Mouse (Mus musculus): ENCODE results near the gene Gimap4. TPM values are rescaled to one million over a fixed set of nuclear protein-coding genes. Genes with fewer than 3 reads are reported as not detected.

Gimap4 gene
- total RNA-seq, 1 experiment: 0.67 TPM

GRCm38 (mm10) chr6:48738961-48739779, 54.8 kb downstream of the Gimap4 start, which contains the start of gene Gimap1:
TSS of gene Gimap1 (plus strand) at chr6:48739054.
- no peak within 1 kb of the TSS for H3K27ac ChIP-seq (ENCODE audit: insufficient read depth, low read depth, low read length, poor library complexity, severe bottlenecking)
- DNase-seq (ENCODE audit: low read depth, low spot score): no peak
- no peaks in the 10 kb centered on the region for H3K36me3 ChIP-seq (ENCODE audit: control insufficient read depth, insufficient read depth, low read length, poor library complexity, severe bottlenecking)
- peaks cover 2 to 3% of the 10 kb centered on the region in 2 experiments; a peak in 1 of 4 replicates for H3K4me1 ChIP-seq (ENCODE audit: control insufficient read depth in 2 of 2, insufficient read depth in 2 of 2, low read length in 2 of 2, poor library complexity in 1 of 2)
- TF ChIP-seq CHD2 (IDR thresholded peaks at IDR 0.05; ENCODE audit: low read depth, low read length): no peak
- TF ChIP-seq MAFK (IDR thresholded peaks at IDR 0.05; ENCODE audit: insufficient read depth, low read depth, low read length): no peak
- TF ChIP-seq HCFC1 (IDR thresholded peaks at IDR 0.05; ENCODE audit: borderline replicate concordance, insufficient read depth, low read length): no peak
- no peak for TF ChIP-seq ZC3H11A (IDR thresholded peaks at IDR 0.05; ENCODE audit: borderline replicate concordance, low read depth, low read length)
- TF ChIP-seq ZNF384 (IDR thresholded peaks at IDR 0.05; ENCODE audit: low read depth, low read length): no peak
- H3K9me3 ChIP-seq (ENCODE audit: control insufficient read depth, insufficient read depth, low read depth, low read length): no peaks in the 10 kb centered on the region
- in situ Hi-C loops (cut with MboI; ENCODE audit: low sequenced_read_pairs in 2 of 2, unreplicated experiment in 2 of 2): no loop called here
- H3K4me3 ChIP-seq (ENCODE audit: insufficient read depth in 1 of 2, low read depth in 1 of 2, low read length in 2 of 2, poor library complexity in 1 of 2, severe bottlenecking in 1 of 2): no peak within 1 kb of the TSS
- no peak within 1 kb of the TSS for H3K9ac ChIP-seq (ENCODE audit: insufficient read depth, low read depth, low read length, poor library complexity, severe bottlenecking)

GRCm38 (mm10) chr6:48739780-48740055, 55.4 kb downstream of the Gimap4 start:
- no peak for DNase-seq (ENCODE audit: low read depth, low spot score)
- Histone ChIP-seq H3K27ac (ENCODE audit: insufficient read depth, low read depth, low read length, poor library complexity, severe bottlenecking) (no peak overlapping the region), H3K9me3 (ENCODE audit: control insufficient read depth, insufficient read depth, low read depth, low read length) (no peaks in the 10 kb centered on the region), H3K9ac (ENCODE audit: insufficient read depth, low read depth, low read length, poor library complexity, severe bottlenecking) (no peak overlapping the region), H3K4me1 (ENCODE audit: control insufficient read depth in 2 of 2, insufficient read depth in 2 of 2, low read length in 2 of 2, poor library complexity in 1 of 2) (peaks cover 2 to 3% of the 10 kb centered on the region in 2 experiments; a peak in 1 of 4 replicates), H3K4me3 (ENCODE audit: insufficient read depth in 1 of 2, low read depth in 1 of 2, low read length in 2 of 2, poor library complexity in 1 of 2, severe bottlenecking in 1 of 2) (no peak overlapping the region), H3K36me3 (ENCODE audit: control insufficient read depth, insufficient read depth, low read length, poor library complexity, severe bottlenecking) (no peaks in the 10 kb centered on the region)
- in situ Hi-C loops (cut with MboI; ENCODE audit: low sequenced_read_pairs in 2 of 2, unreplicated experiment in 2 of 2): no loop called here
- no peak for TF ChIP-seq MAFK (IDR thresholded peaks at IDR 0.05; ENCODE audit: insufficient read depth, low read depth, low read length)
- no peak for TF ChIP-seq CHD2 (IDR thresholded peaks at IDR 0.05; ENCODE audit: low read depth, low read length)
- no peak for TF ChIP-seq ZC3H11A (IDR thresholded peaks at IDR 0.05; ENCODE audit: borderline replicate concordance, low read depth, low read length)
- TF ChIP-seq ZNF384 (IDR thresholded peaks at IDR 0.05; ENCODE audit: low read depth, low read length): no peak
- no peak for TF ChIP-seq HCFC1 (IDR thresholded peaks at IDR 0.05; ENCODE audit: borderline replicate concordance, insufficient read depth, low read length)

- Histone ChIP-seq H3K4me3 (ENCODE audit: insufficient read depth in 1 of 2, low read depth in 1 of 2, low read length in 2 of 2, poor library complexity in 1 of 2, severe bottlenecking in 1 of 2) (no peak overlapping the region), H3K4me1 (ENCODE audit: control insufficient read depth in 2 of 2, insufficient read depth in 2 of 2, low read length in 2 of 2, poor library complexity in 1 of 2) (peaks cover 2 to 3% of the 10 kb centered on the region in 2 experiments; a peak in 1 of 4 replicates)
These were observed 56.3 kb downstream of the Gimap4 start for GRCm38 (mm10) chr6:48740501-48741169.

GRCm38 (mm10) chr6:48741273-48741672, 56.9 kb downstream of the Gimap4 start:
- Histone ChIP-seq H3K4me3 (ENCODE audit: insufficient read depth in 1 of 2, low read depth in 1 of 2, low read length in 2 of 2, poor library complexity in 1 of 2, severe bottlenecking in 1 of 2) (no peak overlapping the region), H3K36me3 (ENCODE audit: control insufficient read depth, insufficient read depth, low read length, poor library complexity, severe bottlenecking) (no peaks in the 10 kb centered on the region), H3K9me3 (ENCODE audit: control insufficient read depth, insufficient read depth, low read depth, low read length) (no peaks in the 10 kb centered on the region), H3K27ac (ENCODE audit: insufficient read depth, low read depth, low read length, poor library complexity, severe bottlenecking) (no peak overlapping the region), H3K9ac (ENCODE audit: insufficient read depth, low read depth, low read length, poor library complexity, severe bottlenecking) (no peak overlapping the region), H3K4me1 (ENCODE audit: control insufficient read depth in 2 of 2, insufficient read depth in 2 of 2, low read length in 2 of 2, poor library complexity in 1 of 2) (peaks cover 2 to 3% of the 10 kb centered on the region in 2 experiments; a peak in 1 of 4 replicates)
- in situ Hi-C loops (cut with MboI; ENCODE audit: low sequenced_read_pairs in 2 of 2, unreplicated experiment in 2 of 2): no loop called here
- no peak for DNase-seq (ENCODE audit: low read depth, low spot score)
- TF ChIP-seq MAFK (IDR thresholded peaks at IDR 0.05; ENCODE audit: insufficient read depth, low read depth, low read length) (no peak), ZNF384 (IDR thresholded peaks at IDR 0.05; ENCODE audit: low read depth, low read length) (no peak), HCFC1 (IDR thresholded peaks at IDR 0.05; ENCODE audit: borderline replicate concordance, insufficient read depth, low read length) (no peak), ZC3H11A (IDR thresholded peaks at IDR 0.05; ENCODE audit: borderline replicate concordance, low read depth, low read length) (no peak), CHD2 (IDR thresholded peaks at IDR 0.05; ENCODE audit: low read depth, low read length) (no peak)

More at GRCm38 (mm10) chr6:48740501-48741169, 56.3 kb downstream of the Gimap4 start:
- in situ Hi-C loops (cut with MboI; ENCODE audit: low sequenced_read_pairs in 2 of 2, unreplicated experiment in 2 of 2): no loop called here
- Histone ChIP-seq H3K9ac (ENCODE audit: insufficient read depth, low read depth, low read length, poor library complexity, severe bottlenecking) (no peak overlapping the region), H3K9me3 (ENCODE audit: control insufficient read depth, insufficient read depth, low read depth, low read length) (no peaks in the 10 kb centered on the region), H3K27ac (ENCODE audit: insufficient read depth, low read depth, low read length, poor library complexity, severe bottlenecking) (no peak overlapping the region), H3K36me3 (ENCODE audit: control insufficient read depth, insufficient read depth, low read length, poor library complexity, severe bottlenecking) (no peaks in the 10 kb centered on the region)
- no peak for DNase-seq (ENCODE audit: low read depth, low spot score)
- TF ChIP-seq CHD2 (IDR thresholded peaks at IDR 0.05; ENCODE audit: low read depth, low read length) (no peak), ZC3H11A (IDR thresholded peaks at IDR 0.05; ENCODE audit: borderline replicate concordance, low read depth, low read length) (no peak), HCFC1 (IDR thresholded peaks at IDR 0.05; ENCODE audit: borderline replicate concordance, insufficient read depth, low read length) (no peak), MAFK (IDR thresholded peaks at IDR 0.05; ENCODE audit: insufficient read depth, low read depth, low read length) (no peak)

Other genes with a start within 250 kb of the Gimap4 start
- 0.53 and 1.3 TPM in 2 replicates for gene Zfp467, start 238.7 kb upstream of the Gimap4 start, total RNA-seq (2012; rRNA removed)
- gene Sspo, start 236.3 kb upstream of the Gimap4 start, total RNA-seq (2012; rRNA removed): 0.27 and 1.2 TPM in 2 replicates
- 13.5 and 15.9 TPM in 2 replicates for gene Atp6v0e2, start 146.9 kb upstream of the Gimap4 start, total RNA-seq (2012; rRNA removed)
- gene Lrrc61, start 129.8 kb upstream of the Gimap4 start, total RNA-seq (2012; rRNA removed): 2.0 and 5.1 TPM in 2 replicates
- 0.18 and 0.42 TPM in 2 replicates for gene Rarres2, start 111.8 kb upstream of the Gimap4 start, total RNA-seq (2012; rRNA removed)
- gene Gm45021, start 94.9 kb upstream of the Gimap4 start, total RNA-seq (2012; rRNA removed): not detected in 2 replicates
- gene Repin1, start 90.7 kb upstream of the Gimap4 start, total RNA-seq (2012; rRNA removed): 17.4 and 22.8 TPM in 2 replicates
- gene Gm44965, start 90.6 kb upstream of the Gimap4 start, total RNA-seq (2012; rRNA removed): not detected in 2 replicates
- 3.5 and 3.8 TPM in 2 replicates for gene Zfp775, start 82.5 kb upstream of the Gimap4 start, total RNA-seq (2012; rRNA removed)
- gene AI854703, start 57.8 kb upstream of the Gimap4 start, total RNA-seq (2012; rRNA removed): 0.67 and 0.90 TPM in 2 replicates
- 0.11 and 0.22 TPM in 2 replicates for gene Gimap8, start 37.3 kb upstream of the Gimap4 start, total RNA-seq (2012; rRNA removed)
- 2.9 and 3.4 TPM in 2 replicates for gene Gimap9, start 8.4 kb upstream of the Gimap4 start, total RNA-seq (2012; rRNA removed)
- 0.36 TPM in 1 of 2 replicates, not detected in the other for gene Gimap6, start 23.7 kb downstream of the Gimap4 start, total RNA-seq (2012; rRNA removed)
- gene Gm28053, start 34.1 kb downstream of the Gimap4 start, total RNA-seq (2012; rRNA removed): not detected in 2 replicates
- not detected in 2 replicates for gene Gimap7, start 34.1 kb downstream of the Gimap4 start, total RNA-seq (2012; rRNA removed)
- 0.58 TPM in 1 of 2 replicates, not detected in the other for gene Gimap1, start 54.5 kb downstream of the Gimap4 start, total RNA-seq (2012; rRNA removed)
- gene Gimap5, start 61.6 kb downstream of the Gimap4 start, total RNA-seq (2012; rRNA removed): 0.31 TPM in 1 of 2 replicates, not detected in the other
- gene Gimap3, start 86.3 kb downstream of the Gimap4 start, total RNA-seq (2012; rRNA removed): 0.09 TPM in 1 of 2 replicates, not detected in the other
- 0.90 and 7.8 TPM in 2 replicates for gene Tmem176a, start 156.4 kb downstream of the Gimap4 start, total RNA-seq (2012; rRNA removed)
- 0.74 and 4.7 TPM in 2 replicates for gene Tmem176b, start 156.9 kb downstream of the Gimap4 start, total RNA-seq (2012; rRNA removed)
- gene Aoc1, start 188.3 kb downstream of the Gimap4 start, total RNA-seq (2012; rRNA removed): 0.31 and 0.32 TPM in 2 replicates
- gene 1600015I10Rik, start 245.3 kb downstream of the Gimap4 start, total RNA-seq (2012; rRNA removed): not detected in 2 replicates

Data from ES-E14 (cell line).